Mouse (Mus musculus) Muller cell, postnatal 12 days (primary cell): ENCODE measurements around the gene Pigs.

Experiments
- DNase-seq: peaks from one replicate; pipeline ENCODE4 v3.0.0-alpha.2; 2015; ENCODE audit errors: inconsistent ontology term

Gene Pigs

GRCm38 (mm10) chr11:78327634-78328511, at the start of gene Pigs:
Gene Pigs, plus strand, starts transcription at chr11:78328415.
- peak; percentile 97 for DNase-seq

- no peak for DNase-seq
These were observed 49.4 kb upstream of the Pigs start for GRCm38 (mm10) chr11:78278853-78279252.

GRCm38 (mm10) chr11:78279586-78279985, 48.6 kb upstream of the Pigs start:
- peak; percentile 60 for DNase-seq

- DNase-seq: no peak
These were observed 39.0 kb upstream of the Pigs start for GRCm38 (mm10) chr11:78289146-78289763.

GRCm38 (mm10) chr11:78290654-78291053, 37.6 kb upstream of the Pigs start, which contains the start of gene BC030499:
Gene BC030499, plus strand, starts transcription at chr11:78290841.
- no peak for DNase-seq

- DNase-seq: no peak
These were observed 33.6 kb upstream of the Pigs start for GRCm38 (mm10) chr11:78294585-78294984.

- DNase-seq: no peak
These were observed 27.3 kb upstream of the Pigs start for GRCm38 (mm10) chr11:78300917-78301316.

GRCm38 (mm10) chr11:78301357-78302084, 26.7 kb upstream of the Pigs start, which contains the start of gene Spag5:
Gene Spag5, plus strand, starts transcription at chr11:78301529.
- peak; percentile 94 for DNase-seq

GRCm38 (mm10) chr11:78305272-78305671, 22.9 kb upstream of the Pigs start:
- no peak for DNase-seq

GRCm38 (mm10) chr11:78310861-78311511, 17.2 kb upstream of the Pigs start:
- no peak for DNase-seq

- DNase-seq: no peak
These were observed 14.6 kb upstream of the Pigs start for GRCm38 (mm10) chr11:78313662-78314061.

GRCm38 (mm10) chr11:78318411-78318810, 9.8 kb upstream of the Pigs start:
- no peak for DNase-seq

- DNase-seq: no peak
These were observed 6.0 kb upstream of the Pigs start for GRCm38 (mm10) chr11:78322076-78322831.

- DNase-seq: peak; percentile 84
These were observed 5.4 kb upstream of the Pigs start, which contains the start of gene Aldoc for GRCm38 (mm10) chr11:78322860-78323259. Gene Aldoc, plus strand, starts transcription at chr11:78322968.

GRCm38 (mm10) chr11:78324000-78324785, 4.0 kb upstream of the Pigs start:
- DNase-seq: peak; percentile 62

- no peak for DNase-seq
These were observed 3.2 kb upstream of the Pigs start for GRCm38 (mm10) chr11:78324965-78325364.

- DNase-seq: no peak
These were observed 1.0 kb upstream of the Pigs start for GRCm38 (mm10) chr11:78327215-78327614.

- DNase-seq: no peak
These were observed 369 bp downstream of the Pigs start for GRCm38 (mm10) chr11:78328512-78329056.

- DNase-seq: no peak
These were observed 4.5 kb downstream of the Pigs start for GRCm38 (mm10) chr11:78332676-78333075.

- DNase-seq: no peak
These were observed 5.8 kb downstream of the Pigs start for GRCm38 (mm10) chr11:78333992-78334391.
